Comparison of ENCODE assay signal across 8 mouse cellular contexts in genomic region chr19:28679291-28679775, GRCm38 (mm10). TPM values are rescaled to one million over a fixed set of nuclear protein-coding genes. Genes with fewer than 3 reads are reported as not detected.
DNase-seq lines count a peak whose midpoint lies in the region; ATAC-seq and TF ChIP-seq lines count a peak whose summit lies in the region.

No protein-coding gene starts in this region.

- peak overlapping the region; percentile 97 for H3K4me2 ChIP-seq in forebrain, embryonic 12.5 days
- peak overlapping the region; percentile 97 for H3K4me2 ChIP-seq in limb, embryonic 14.5 days (replicated peaks; ENCODE audit: low read depth, low read length, severe bottlenecking)
- peak overlapping the region; percentile 99 for H3K4me2 ChIP-seq in neural tube, embryonic 13.5 days

- peak; percentile 56 for DNase-seq in kidney, adult 2 months
- DNase-seq in kidney, adult 9 months: no peak
- DNase-seq in ES-CJ7 (ENCODE audit: low read depth, low spot score): peak; percentile 10
- no peak for DNase-seq in limb, embryonic 14.5 days (ENCODE audit: low spot score)
- no peak for DNase-seq in adrenal gland, adult 2 months

- no peaks in the 10 kb centered on the region for H3K36me3 ChIP-seq in kidney, adult 2 months (ENCODE audit: control insufficient read depth, insufficient read depth, low read length)
- H3K36me3 ChIP-seq in forebrain, embryonic 12.5 days (replicated peaks): no peaks in the 10 kb centered on the region
- H3K36me3 ChIP-seq in limb, embryonic 14.5 days (ENCODE audit: control insufficient read depth, insufficient read depth, low read length): no peaks in the 10 kb centered on the region
- no peaks in the 10 kb centered on the region for H3K36me3 ChIP-seq in neural tube, embryonic 13.5 days

- H3K27me3 ChIP-seq in kidney, adult 2 months (replicated peaks; ENCODE audit: control insufficient read depth, insufficient read depth, low read length): no peaks in the 10 kb centered on the region
- H3K27me3 ChIP-seq in forebrain, embryonic 12.5 days: peaks cover 57% of the 10 kb centered on the region
- H3K27me3 ChIP-seq in limb, embryonic 14.5 days (ENCODE audit: control insufficient read depth, insufficient read depth, low read length): peaks cover 13% of the 10 kb centered on the region; the same call in 1 of the 2 replicates
- H3K27me3 ChIP-seq in neural tube, embryonic 13.5 days: peaks cover 58% of the 10 kb centered on the region

- no peaks in the 10 kb centered on the region for H3K9me3 ChIP-seq in forebrain, embryonic 12.5 days
- no peaks in the 10 kb centered on the region for H3K9me3 ChIP-seq in limb, embryonic 14.5 days (ENCODE audit: control insufficient read depth, low read length)
- H3K9me3 ChIP-seq in neural tube, embryonic 13.5 days: no peaks in the 10 kb centered on the region

- peak; percentile 18; the same call in 1 of the 2 replicates for ATAC-seq in forebrain, embryonic 12.5 days (ENCODE audit: low FRiP score)
- ATAC-seq in limb, embryonic 14.5 days (ENCODE audit: low FRiP score, low read depth): no peak
- peak; percentile 33 for ATAC-seq in neural tube, embryonic 13.5 days (ENCODE audit: low read depth)
- no peak for ATAC-seq in megakaryocyte-erythroid progenitor cell, adult 5-6 weeks (replicated peaks; ENCODE audit: low FRiP score, low TSS enrichment, poor library complexity, severe bottlenecking)

- no peak for TF ChIP-seq POLR2A in kidney, adult 2 months (IDR thresholded peaks at IDR 0.05; ENCODE audit: low read depth, low read length)
- TF ChIP-seq POLR2A in limb, embryonic 14.5 days (IDR thresholded peaks at IDR 0.05; ENCODE audit: borderline replicate concordance, extremely low read depth, insufficient read depth, insufficient read length): no peak

- no peaks in the 10 kb centered on the region; the same call in 1 of the 2 replicates for H3K4me1 ChIP-seq in kidney, adult 2 months (ENCODE audit: control insufficient read depth, insufficient read depth, low read length)
- H3K4me1 ChIP-seq in forebrain, embryonic 12.5 days: peaks cover 29% of the 10 kb centered on the region
- peaks cover 13% of the 10 kb centered on the region for H3K4me1 ChIP-seq in limb, embryonic 14.5 days (ENCODE audit: control insufficient read depth, insufficient read depth, low read length)
- H3K4me1 ChIP-seq in neural tube, embryonic 13.5 days (replicated peaks): peaks cover 38% of the 10 kb centered on the region

- no peak for TF ChIP-seq CTCF in kidney, adult 2 months (conservative IDR thresholded peaks at IDR 0.05; ENCODE audit: insufficient read depth, insufficient read length, low read depth, low read length)

- peak overlapping the region; percentile 91 for H3K27ac ChIP-seq in kidney, adult 2 months (ENCODE audit: insufficient read depth, low read depth, low read length)
- H3K27ac ChIP-seq in forebrain, embryonic 12.5 days: no peak overlapping the region
- 0 out of 2 replicates have a peak overlapping the region, but pooled peaks have one; percentile 20 for H3K27ac ChIP-seq in limb, embryonic 14.5 days (replicated peaks; ENCODE audit: low read depth, low read length)
- no peak overlapping the region for H3K27ac ChIP-seq in neural tube, embryonic 13.5 days (replicated peaks)

- H3K9ac ChIP-seq in forebrain, embryonic 12.5 days: peak overlapping the region; percentile 57
- H3K9ac ChIP-seq in limb, embryonic 14.5 days (ENCODE audit: low read depth, low read length, severe bottlenecking): peak overlapping the region; percentile 66
- peak overlapping the region; percentile 66 for H3K9ac ChIP-seq in neural tube, embryonic 13.5 days

- H3K4me3 ChIP-seq in kidney, adult 2 months (ENCODE audit: insufficient read depth, low read depth, low read length): peak overlapping the region; percentile 85
- peak overlapping the region; percentile 60 for H3K4me3 ChIP-seq in forebrain, embryonic 12.5 days (replicated peaks)
- H3K4me3 ChIP-seq in limb, embryonic 14.5 days (replicated peaks; ENCODE audit: low read length): peak overlapping the region; percentile 63
- H3K4me3 ChIP-seq in neural tube, embryonic 13.5 days: peak overlapping the region; percentile 55

- WGBS in kidney, adult 2 months: under 1% methylated on average over 28 of the region's 28 CpGs
- WGBS in forebrain, embryonic 12.5 days: 1% methylated on average over 28 of the region's 28 CpGs
- under 1% methylated on average over 27 of the region's 28 CpGs for WGBS in limb, embryonic 14.5 days
- under 1% methylated on average over 28 of the region's 28 CpGs for WGBS in neural tube, embryonic 13.5 days

RNA-seq across cellular contexts. Expression of gene Glis3, which starts 0.5 kb away (rescaled TPM):
- polyA plus RNA-seq in kidney, adult 2 months (2012; rRNA removed): 23.7 and 28.7 TPM in 2 replicates
- 2.2 and 2.6 TPM in 2 replicates for polyA plus RNA-seq in forebrain, embryonic 12.5 days (2016; fragmentation: Nextera tagmentation; extraction: Ambion mirVana)
- polyA plus RNA-seq in limb, embryonic 14.5 days (2012; rRNA removed): 3.1 and 4.5 TPM in 2 replicates
- polyA plus RNA-seq in limb, embryonic 14.5 days (2014; fragmentation: Nextera tagmentation; extraction: Ambion mirVana): 2.9 and 5.1 TPM in 2 replicates
- 0.93 and 2.1 TPM in 2 replicates for polyA plus RNA-seq in neural tube, embryonic 13.5 days (2015; fragmentation: Nextera tagmentation; extraction: Ambion mirVana)
- total RNA-seq in megakaryocyte-erythroid progenitor cell, adult 5-6 weeks (2014; fragmentation: Nextera tagmentation): 0.37 TPM in 1 of 2 replicates, not detected in the other
- 0.80 TPM in 1 of 2 replicates, not detected in the other for total RNA-seq in megakaryocyte-erythroid progenitor cell, adult 5-6 weeks (2017)
- 10 to 100 TPM in 1 of 2 experiments, 1 to 10 TPM in 1; 9.3 to 12.4 TPM for total RNA-seq in adrenal gland, adult 2 months (2021)
- 3.3 and 6.1 TPM in 2 replicates for polyA plus RNA-seq in adrenal gland, adult 2 months (2012; rRNA removed)

Comparison
In these comparisons a context has a peak if more than half of its experiments do, and no peak if none do; other contexts are left out.
1. DNase-seq: peak in kidney, adult 2 months (single experiment) and ES-CJ7 (single experiment); none in kidney, adult 9 months (single experiment), limb, embryonic 14.5 days (single experiment) and adrenal gland, adult 2 months (single experiment).
2. H3K27ac ChIP-seq: peak in kidney, adult 2 months (single experiment) and limb, embryonic 14.5 days (single experiment); none in forebrain, embryonic 12.5 days (single experiment) and neural tube, embryonic 13.5 days (single experiment).
3. ATAC-seq: peak in forebrain, embryonic 12.5 days (single experiment) and neural tube, embryonic 13.5 days (single experiment); none in limb, embryonic 14.5 days (single experiment) and megakaryocyte-erythroid progenitor cell, adult 5-6 weeks (single experiment).
4. Peak in every context shown above with its lines, with median percentiles within 50 percentile points of each other: H3K4me3 ChIP-seq, H3K4me2 ChIP-seq and H3K9ac ChIP-seq.